Mouse (Mus musculus) gastrocnemius, postnatal 10 days (tissue): ENCODE data around the gene 4930503B20Rik. TPM values are rescaled to one million over a fixed set of nuclear protein-coding genes. Genes with fewer than 3 reads are reported as not detected.

Source experiments
- DNase-seq: peaks from one replicate; pipeline ENCODE4 v3.0.0; 2021; ENCODE audit warnings: mixed read lengths
- total RNA-seq, 2 experiments: library from RNA; stranded (reverse); gene quantifications; 2 replicates each; pipeline ENCODE4 v1.2.3; 2021

4930503B20Rik gene
- total RNA-seq, 2 experiments from 2014 or later: 0.16 TPM; not detected in 1

GRCm38 (mm10) chr3:146598411-146598810, 52.7 kb downstream of the 4930503B20Rik start:
- DNase-seq: no peak

- DNase-seq: no peak
These were observed 54.3 kb downstream of the 4930503B20Rik start for GRCm38 (mm10) chr3:146596864-146597263.

- DNase-seq: no peak
These were observed 54.7 kb downstream of the 4930503B20Rik start for GRCm38 (mm10) chr3:146596387-146596786.

GRCm38 (mm10) chr3:146595440-146595839, 55.7 kb downstream of the 4930503B20Rik start:
- no peak for DNase-seq

Other genes with a start within 250 kb of the 4930503B20Rik start
- 10 to 100 TPM; 16.2 to 17.5 TPM for gene Ssx2ip, start 246.7 kb downstream of the 4930503B20Rik start, total RNA-seq
- gene Ctbs, start 201.5 kb downstream of the 4930503B20Rik start, total RNA-seq: 1 to 10 TPM; 6.5 to 7.4 TPM
- gene Spata1, start 151.6 kb downstream of the 4930503B20Rik start, total RNA-seq: 1 to 10 TPM; 2.0 to 2.4 TPM
- gene Gng5, start 151.5 kb downstream of the 4930503B20Rik start, total RNA-seq: 100 to 1,000 TPM; 278 TPM
- gene Rpf1, start 129.9 kb downstream of the 4930503B20Rik start, total RNA-seq: 10 to 100 TPM; 15.2 to 17.8 TPM
- under 1 TPM in 1 of 2 experiments, not detected in 1; 0.32 TPM for gene Uox, start 80.9 kb downstream of the 4930503B20Rik start, total RNA-seq
- gene Dnase2b, start 35.7 kb downstream of the 4930503B20Rik start, total RNA-seq: not detected
- gene Samd13, start 34.3 kb upstream of the 4930503B20Rik start, total RNA-seq: under 1 TPM; 0.66 to 0.77 TPM
- 10 to 100 TPM; 60.2 to 64.4 TPM for gene Prkacb, start 161.7 kb upstream of the 4930503B20Rik start, total RNA-seq
- gene Ttll7, start 201.1 kb upstream of the 4930503B20Rik start, total RNA-seq: 10 to 100 TPM; 12.4 to 13.2 TPM